Mouse (Mus musculus): ENCODE results near the gene Fermt1.

Fermt1 gene

DNA sequence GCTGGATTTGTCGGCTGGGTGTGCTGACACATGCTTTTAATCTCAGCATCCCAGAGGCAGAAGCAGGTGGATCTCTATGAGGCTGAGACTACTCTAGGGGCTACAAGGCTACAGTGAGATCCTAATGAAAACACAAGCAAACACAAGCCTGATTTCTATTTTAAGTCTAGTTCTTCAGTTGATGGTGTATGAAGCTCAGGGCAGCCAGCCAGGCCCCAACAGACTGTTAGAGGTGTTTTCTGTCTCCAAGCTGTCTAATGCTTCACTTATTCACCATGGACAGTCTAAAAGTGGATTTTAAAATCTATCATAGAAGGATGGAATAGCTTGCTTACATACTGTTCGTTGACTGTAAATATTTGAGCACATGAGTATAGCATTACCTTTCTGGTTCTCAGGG, 84.2 kb downstream of the Fermt1 start:
- DNase-seq (ENCODE audit: low read depth, low spot score), result no peak

DNA sequence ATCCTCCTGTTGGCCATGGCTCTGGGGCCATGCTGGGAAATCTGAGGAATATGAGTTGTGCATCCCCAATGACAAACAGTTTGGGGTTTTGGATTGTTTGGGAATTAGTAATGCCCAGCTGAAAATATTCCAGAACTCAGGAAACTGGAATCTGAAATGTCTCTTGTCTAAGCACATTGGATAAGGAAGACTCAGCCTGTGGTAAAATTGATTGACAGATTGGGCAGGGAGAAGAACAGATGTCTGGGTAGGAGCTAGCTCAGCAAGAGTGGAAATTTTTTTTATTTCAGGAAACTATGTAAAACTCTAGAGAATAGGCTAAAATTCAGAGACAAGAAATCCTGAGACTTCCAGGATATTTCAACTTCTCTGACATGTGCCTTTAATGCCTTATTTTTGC, 85.3 kb downstream of the Fermt1 start:
- DNase-seq (ENCODE audit: low read depth, low spot score), result no peak

DNA sequence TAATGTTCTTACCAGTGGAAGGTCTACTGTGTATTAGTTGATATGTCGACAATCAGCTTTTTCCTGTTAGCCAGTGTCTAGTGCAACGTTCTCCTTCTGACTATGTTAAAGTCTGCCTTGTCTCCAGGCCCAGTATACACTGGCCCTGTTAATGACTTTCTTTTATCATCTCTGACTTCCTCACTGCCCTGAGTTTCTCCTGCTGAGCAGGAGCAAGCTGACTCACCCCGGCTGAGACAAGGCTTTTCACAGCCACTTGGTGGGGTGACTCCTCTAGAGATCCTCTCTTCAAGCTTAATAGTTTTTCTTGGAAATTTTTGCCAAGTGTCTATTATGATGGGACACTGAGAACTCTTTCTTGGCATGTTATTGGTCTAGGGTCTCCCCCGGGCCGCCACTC, 89.4 kb downstream of the Fermt1 start:
- no peak for DNase-seq (ENCODE audit: low read depth, low spot score)
